Mouse (Mus musculus) forebrain, embryonic 13.5 days (tissue): ENCODE data around the gene Irx5. TPM values are rescaled to one million over a fixed set of nuclear protein-coding genes. Genes with fewer than 3 reads are reported as not detected.

Experiments used
- ATAC-seq: fragments of 200-750 bp; cut with Nextera tagmentation; 2 replicates; pipeline ENCODE4 v1.8.0; 2017
- H3K27ac ChIP-seq: fragments of 300-500 bp; sonication (generic); 2 replicates; pipeline ENCODE4 v1.5.1; 2015; ENCODE audit warnings: inconsistent platforms, mild to moderate bottlenecking, moderate library complexity
- H3K27me3 ChIP-seq: fragments of 300-500 bp; sonication (generic); 2 replicates; pipeline ENCODE4 v1.6.1; 2015; ENCODE audit warnings: mild to moderate bottlenecking, inconsistent platforms
- H3K36me3 ChIP-seq: fragments of 300-500 bp; sonication (generic); 2 replicates; pipeline ENCODE4 v1.6.1; 2015; ENCODE audit warnings: mild to moderate bottlenecking, inconsistent platforms; ENCODE audit not compliant: poor library complexity, severe bottlenecking
- H3K4me1 ChIP-seq: fragments of 300-500 bp; sonication (generic); 2 replicates; pipeline ENCODE4 v1.6.1; 2015; ENCODE audit warnings: inconsistent platforms
- H3K4me2 ChIP-seq: fragments of 300-500 bp; sonication (generic); 2 replicates; pipeline ENCODE4 v1.6.1; 2015; ENCODE audit warnings: inconsistent platforms, mild to moderate bottlenecking, moderate library complexity
- H3K4me3 ChIP-seq: fragments of 300-500 bp; sonication (generic); 2 replicates; pipeline ENCODE4 v1.5.1; 2015; ENCODE audit warnings: mild to moderate bottlenecking, inconsistent platforms
- H3K9ac ChIP-seq: fragments of 300-500 bp; sonication (generic); 2 replicates; pipeline ENCODE4 v1.6.1; 2015; ENCODE audit warnings: mild to moderate bottlenecking, inconsistent platforms
- H3K9me3 ChIP-seq: fragments of 300-500 bp; sonication (generic); replicated peaks from 2 replicates; pipeline ENCODE4 v1.6.1; 2016; ENCODE audit warnings: inconsistent platforms
- WGBS: fragments of 180-500 bp; shearing (Covaris S2); methylation state at CpG from one replicate; pipeline ENCODE4 v1.1.7; 2015; 5-methylcytosine and 5-hydroxymethylcytosine counted together
- polyA plus RNA-seq: library from polyadenylated mRNA; unstranded; fragments of >200 nt; fragmentation: Nextera tagmentation; extraction: Ambion mirVana; gene quantifications from 2 replicates; pipeline ENCODE4 v1.2.1, GENCODE M21; 2015

Irx5 gene
- polyA plus RNA-seq, 1 experiment from 2014 or later: 1.3 TPM

DNA sequence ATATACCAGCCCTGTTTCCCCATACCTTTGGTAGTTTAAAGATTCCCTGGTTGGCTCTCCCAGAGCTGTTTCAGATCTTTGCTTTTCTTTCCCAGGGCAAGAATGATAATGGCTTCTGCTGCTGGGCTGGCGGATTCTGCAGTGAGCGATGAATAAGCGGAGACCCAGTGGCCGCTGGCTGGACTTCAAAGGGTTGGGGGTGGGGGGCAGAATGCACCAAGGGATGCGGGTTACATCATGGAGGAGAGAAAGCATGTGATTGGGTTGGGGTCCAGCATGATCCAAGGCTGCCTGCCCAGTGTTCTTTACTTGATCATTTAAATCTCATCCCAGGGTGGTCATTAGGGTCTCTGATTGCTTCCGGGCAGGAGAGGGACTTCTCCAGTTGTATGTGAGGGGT lies 56.2 kb downstream of the Irx5 start:
- no peaks in the 10 kb centered on the region for H3K9me3 ChIP-seq
- whole genome bisulfite sequencing: 70% methylated on average over 6 of the region's 6 CpGs
- H3K4me3 ChIP-seq: no peak overlapping the region
- H3K27me3 ChIP-seq: peaks cover 12% of the 10 kb centered on the region
- no peak overlapping the region for H3K9ac ChIP-seq
- H3K27ac ChIP-seq: no peak overlapping the region
- H3K36me3 ChIP-seq: no peaks in the 10 kb centered on the region
- H3K4me1 ChIP-seq: peaks cover 8% of the 10 kb centered on the region
- no peak overlapping the region for H3K4me2 ChIP-seq
- no peak for ATAC-seq

DNA sequence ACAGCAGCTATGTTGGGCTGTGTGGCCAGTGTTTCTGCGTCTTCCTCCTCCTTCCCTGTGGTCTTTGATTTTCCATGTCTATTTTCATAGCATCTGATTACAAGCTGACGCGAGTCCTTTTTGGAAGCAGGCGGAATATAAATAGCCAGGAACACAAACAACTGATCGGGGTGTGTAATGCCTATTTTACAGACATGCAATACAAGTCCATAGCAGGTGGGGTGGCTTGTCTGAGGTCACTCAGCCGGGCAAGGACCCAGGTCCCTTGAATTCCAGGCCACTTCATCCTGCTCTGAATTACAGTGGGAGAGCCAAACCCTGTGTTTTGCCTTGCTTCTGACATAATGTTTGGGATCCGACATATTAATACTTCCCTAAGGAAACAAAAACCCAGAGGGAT lies 63.2 kb downstream of the Irx5 start:
- Histone ChIP-seq H3K9me3 (no peaks in the 10 kb centered on the region), H3K36me3 (no peaks in the 10 kb centered on the region), H3K4me2 (no peak overlapping the region), H3K27ac (no peak overlapping the region), H3K27me3 (peaks cover 8% of the 10 kb centered on the region; the same call in 1 of the 2 replicates), H3K4me3 (no peak overlapping the region), H3K9ac (no peak overlapping the region), H3K4me1 (no peaks in the 10 kb centered on the region)
- 89% methylated on average over 7 of the region's 7 CpGs for WGBS
- no peak for ATAC-seq
